Mouse (Mus musculus): ENCODE measurements around the gene Gnai2.

Gene Gnai2

GRCm38 (mm10) chr9:107658096-107658495 is 22.9 kb upstream of the Gnai2 start:
- no peak for DNase-seq (ENCODE audit: low read depth)

DNA sequence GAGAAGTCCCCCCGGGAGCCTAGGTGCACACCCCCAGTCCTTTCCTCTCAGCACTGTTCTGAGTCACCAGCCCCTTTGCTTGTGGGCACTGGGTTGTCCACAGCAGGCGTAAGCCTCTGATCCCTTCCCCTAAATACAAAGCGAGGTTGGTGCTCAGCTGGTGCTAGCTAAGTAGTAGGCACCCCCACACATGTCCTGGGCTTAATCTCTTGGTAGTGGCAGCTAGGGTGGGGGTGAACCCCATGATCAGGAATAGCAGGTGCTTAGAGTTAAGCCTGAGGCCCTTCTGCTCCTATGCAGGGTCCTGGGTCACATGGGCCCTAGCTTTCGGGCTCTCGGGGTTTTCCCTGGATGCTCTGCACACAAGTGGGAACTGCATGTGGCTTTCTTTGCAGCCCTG is 22.0 kb upstream of the Gnai2 start:
- DNase-seq (ENCODE audit: low read depth), result no peak

DNA sequence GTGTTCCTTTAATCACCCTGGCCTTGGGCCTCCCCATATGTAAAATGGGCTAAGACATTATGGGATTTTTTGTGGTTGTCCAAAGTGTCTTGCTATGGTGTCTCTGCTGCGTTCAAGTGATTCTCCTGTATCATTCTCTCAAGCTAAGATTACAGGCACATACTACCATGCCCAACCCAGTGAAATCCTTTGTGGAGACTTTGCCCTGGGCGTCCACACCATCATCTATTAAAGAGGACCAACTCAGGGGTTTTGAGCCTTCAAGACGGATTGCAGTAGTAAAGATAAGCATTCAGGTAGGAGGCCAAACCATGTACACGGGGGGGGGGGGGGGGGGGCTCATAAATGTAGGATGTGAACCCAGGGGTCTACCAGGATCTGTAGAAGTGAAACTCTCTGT is 19.4 kb upstream of the Gnai2 start:
- no peak for DNase-seq (ENCODE audit: low read depth)

GRCm38 (mm10) chr9:107653474-107653873 is 18.3 kb upstream of the Gnai2 start:
- no peak for DNase-seq (ENCODE audit: low read depth)

- DNase-seq (ENCODE audit: low read depth), result no peak
These were observed 15.7 kb upstream of the Gnai2 start for GRCm38 (mm10) chr9:107650708-107651481.

DNA sequence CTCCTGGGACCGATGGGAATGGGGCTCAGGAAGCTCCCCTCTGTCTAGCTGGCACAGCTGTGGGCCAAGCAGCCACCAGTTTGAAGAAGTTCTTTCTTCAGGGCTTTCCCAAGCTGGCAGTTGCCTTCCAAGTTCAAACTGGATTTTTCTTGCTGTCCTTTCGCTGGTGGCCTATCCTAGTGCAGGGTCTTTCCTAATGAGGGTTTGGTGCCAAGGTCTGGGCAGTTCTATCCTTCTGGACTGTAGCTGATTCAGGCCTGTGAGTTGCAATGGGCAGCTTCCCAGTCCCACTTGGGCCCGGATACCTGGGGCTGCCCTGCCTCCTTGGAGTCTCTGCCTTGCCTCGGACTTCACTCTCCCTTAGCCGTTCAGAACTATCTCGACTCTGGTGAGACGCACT is 15.1 kb upstream of the Gnai2 start:
- no peak for DNase-seq (ENCODE audit: low read depth)

DNA sequence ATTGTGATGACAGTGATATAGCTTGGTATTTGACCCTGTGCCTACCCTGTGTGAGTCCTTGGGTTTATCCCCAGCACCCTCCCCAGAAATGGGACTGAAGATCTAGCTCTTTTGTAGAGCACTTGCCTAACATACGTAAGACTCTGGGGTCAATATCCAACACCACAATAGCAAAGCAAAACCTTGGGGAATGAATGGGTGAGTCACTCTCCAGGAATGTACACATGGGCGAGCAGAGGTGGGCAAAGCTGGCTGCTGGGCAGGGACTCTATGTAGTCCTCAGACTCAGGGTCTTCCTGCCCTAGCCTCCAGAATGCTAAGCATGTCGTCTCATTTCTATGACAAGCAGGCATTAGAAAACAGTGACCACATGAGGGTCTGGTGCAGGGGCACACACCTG is 13.6 kb upstream of the Gnai2 start:
- no peak for DNase-seq (ENCODE audit: low read depth)

DNA sequence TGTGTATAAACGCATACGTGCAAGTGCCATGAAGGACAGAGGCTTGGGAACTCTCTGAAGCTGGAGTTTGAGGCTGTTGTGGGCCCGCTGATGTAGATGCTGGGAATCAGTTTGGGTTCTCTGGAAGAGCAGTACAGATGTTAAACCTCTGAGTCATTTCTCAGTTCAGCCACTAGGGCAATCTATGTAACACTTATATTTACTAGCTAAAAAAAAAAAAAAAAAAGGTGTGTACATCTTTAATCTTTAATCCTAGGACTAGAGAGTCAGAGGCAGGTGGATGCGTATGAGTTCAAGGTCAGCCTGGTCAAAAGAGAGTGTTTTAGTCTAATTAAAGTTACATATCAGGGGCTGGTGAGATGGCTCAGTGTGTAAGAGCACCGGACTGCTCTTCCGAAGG is 11.8 kb upstream of the Gnai2 start:
- DNase-seq (ENCODE audit: low read depth), result no peak

GRCm38 (mm10) chr9:107645577-107645976 is 10.4 kb upstream of the Gnai2 start:
- DNase-seq (ENCODE audit: low read depth), result peak; percentile 86

GRCm38 (mm10) chr9:107645153-107645510 is 10.0 kb upstream of the Gnai2 start:
- no peak for DNase-seq (ENCODE audit: low read depth)

DNA sequence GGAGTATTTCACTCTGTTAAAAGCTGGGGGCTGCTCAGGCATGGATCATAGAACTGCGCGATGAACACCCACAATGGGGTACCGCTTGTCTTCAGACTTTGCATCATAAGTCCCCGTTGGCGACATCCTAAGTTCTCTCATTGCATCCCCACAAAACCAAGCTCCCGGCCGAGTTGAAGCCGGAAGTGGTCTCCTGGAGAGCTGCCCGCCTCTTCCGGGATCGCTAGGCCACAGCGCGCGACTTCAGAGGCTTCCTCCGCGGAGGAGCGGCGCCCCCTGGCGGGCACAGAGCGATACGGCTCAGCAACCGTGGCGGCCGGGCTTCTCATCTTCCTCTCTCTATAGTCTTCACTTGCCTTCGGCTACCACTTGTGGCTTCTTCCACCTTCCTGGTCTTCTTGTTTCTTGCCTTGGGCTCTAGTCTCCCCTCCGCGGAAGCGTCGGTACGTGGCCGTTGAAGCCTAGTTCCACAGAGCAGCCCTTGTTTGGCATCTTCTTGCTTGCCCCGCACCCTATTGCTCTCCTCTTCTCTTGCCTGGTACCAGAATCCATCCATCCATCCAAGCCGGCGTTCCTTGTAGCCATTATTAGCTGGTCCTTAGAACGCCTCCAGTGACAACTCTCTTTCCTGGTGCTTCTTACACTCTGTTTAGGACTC is 9.5 kb upstream of the Gnai2 start:
- peak; percentile 85 for DNase-seq (ENCODE audit: low read depth)

DNA sequence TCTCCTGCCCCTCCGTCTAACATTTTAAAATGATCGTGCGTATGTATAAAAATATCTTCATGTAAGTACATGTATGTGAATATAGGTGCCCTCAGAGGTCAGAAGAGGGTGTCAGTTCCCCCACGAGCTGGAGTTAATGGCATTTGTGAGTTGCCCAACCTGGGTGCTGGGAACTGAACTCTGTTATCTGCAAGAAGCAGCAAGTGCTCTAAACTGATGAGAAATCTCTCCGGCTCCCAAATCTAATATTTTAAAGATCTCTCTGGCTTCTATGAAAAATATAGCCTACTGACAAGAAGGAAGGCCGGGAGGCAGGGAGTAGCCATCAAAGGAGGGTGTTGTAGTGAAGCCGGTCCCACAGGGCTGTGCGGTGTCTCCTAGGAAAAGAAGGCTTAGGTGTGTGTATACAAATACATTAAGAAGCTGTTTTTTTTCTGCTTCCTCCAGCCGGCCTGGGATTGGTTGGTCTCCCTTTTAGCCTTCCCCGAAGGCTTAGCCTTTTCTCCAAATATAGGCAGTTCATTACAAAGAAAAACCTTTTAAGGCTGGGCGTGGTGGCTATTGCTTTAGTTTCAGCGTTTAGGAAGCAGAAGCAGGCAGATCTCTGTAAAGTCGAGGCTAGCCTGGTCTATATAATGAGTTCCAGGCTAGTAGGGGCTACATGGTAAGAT is 8.5 kb upstream of the Gnai2 start:
- no peak for DNase-seq (ENCODE audit: low read depth)

GRCm38 (mm10) chr9:107641666-107642065 is 6.5 kb upstream of the Gnai2 start:
- DNase-seq (ENCODE audit: low read depth), result no peak

- peak; percentile 58 for DNase-seq (ENCODE audit: low read depth)
These were observed 5.1 kb upstream of the Gnai2 start for GRCm38 (mm10) chr9:107640257-107640772.

DNA sequence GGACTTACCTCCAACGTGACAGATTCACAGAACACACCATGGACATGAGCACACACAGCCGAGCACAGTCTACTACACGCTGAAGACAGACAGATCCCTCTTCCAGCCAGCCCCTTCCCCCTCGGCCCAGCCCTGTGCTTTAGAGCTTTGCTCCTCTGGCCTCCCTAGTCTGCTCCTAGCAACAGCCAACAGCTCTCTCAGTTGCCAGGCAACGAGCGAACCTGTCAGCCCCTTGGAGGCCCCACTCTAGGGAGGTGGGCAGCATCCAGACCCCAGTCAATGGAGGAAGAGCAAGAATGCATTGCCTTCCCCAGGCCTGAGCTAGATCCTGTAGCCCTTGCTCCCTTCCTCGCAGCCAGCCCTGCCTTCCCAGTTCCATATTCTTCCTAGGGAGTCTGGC is 1.9 kb upstream of the Gnai2 start:
- no peak for DNase-seq (ENCODE audit: low read depth)

DNA sequence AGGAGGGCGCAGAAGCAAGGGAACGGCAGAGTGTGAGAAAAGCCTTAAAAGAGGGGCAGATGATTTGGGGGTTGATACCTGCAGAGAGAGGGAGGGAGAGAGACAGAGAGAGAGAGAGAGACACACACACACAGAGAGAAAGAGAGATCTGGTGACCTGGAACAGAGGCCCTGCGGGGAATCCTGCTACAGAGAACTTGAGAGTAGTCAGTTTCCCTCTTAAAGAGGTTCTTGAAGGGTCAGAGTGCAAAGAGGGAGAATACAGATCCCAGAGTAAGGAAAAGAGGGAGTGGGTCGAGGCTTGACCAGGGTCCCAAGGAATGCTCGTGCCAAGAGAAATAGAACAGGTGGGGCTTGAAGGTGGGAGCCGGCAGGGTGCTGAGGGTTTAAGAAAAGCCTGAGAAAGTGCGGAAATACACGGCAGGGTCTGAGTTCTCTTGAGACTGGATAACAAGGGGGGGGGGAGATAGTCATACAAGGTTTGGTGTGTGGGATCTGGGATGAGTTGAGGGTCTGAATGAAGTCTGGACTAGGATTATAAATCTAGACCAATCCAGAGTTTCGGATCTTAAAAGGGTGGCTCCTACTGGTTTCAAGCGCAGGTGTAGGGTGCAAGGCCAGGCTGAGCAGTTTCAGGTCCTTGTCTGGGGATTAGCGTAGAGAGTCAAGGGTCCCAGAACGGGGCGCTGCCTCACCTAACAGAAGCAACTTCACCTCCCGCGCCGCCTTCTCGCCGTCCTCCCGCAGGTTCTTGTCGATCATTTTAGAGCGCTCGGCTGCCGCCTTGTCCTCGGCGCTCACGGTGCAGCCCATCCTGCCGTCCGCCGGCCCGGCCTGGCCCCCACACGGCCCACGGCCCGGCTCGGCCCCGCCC is 525 bp downstream of the Gnai2 start:
- no peak for DNase-seq (ENCODE audit: low read depth)

DNA sequence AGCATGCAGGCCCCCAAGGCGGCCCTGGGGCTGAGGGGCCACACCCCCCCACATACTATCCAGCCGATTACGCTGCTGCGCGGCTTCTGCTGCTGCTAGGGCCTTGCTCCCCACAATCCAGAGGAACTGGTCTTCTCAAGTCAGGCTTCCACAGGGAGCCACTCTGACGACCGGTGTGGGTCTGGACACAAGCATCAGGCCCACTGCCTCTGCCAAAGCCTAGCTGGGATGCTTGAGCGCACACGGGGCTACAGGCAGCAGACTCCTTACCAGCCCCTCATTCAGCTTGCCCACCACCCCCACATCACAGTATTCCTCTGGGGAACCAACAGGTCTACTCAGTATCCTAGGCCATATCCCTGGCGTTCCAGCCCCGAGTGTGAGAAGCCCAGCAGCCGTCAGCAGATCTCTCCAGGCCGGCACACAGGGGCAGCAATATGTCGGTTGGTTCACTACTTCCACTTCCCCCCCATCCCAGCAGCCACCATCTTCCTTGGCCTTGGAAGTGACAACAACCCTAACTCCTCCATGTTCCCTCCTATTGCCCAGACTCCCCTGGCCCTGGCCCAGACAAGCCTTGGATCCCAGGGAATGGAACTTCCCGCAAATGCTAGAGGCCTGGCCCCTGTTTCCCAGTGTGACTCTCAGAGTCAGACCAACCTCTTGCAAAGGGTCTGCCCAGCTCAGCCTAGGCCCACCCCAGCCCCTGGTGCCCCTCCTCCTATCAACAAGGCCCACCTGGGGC is 1.3 kb downstream of the Gnai2 start:
- DNase-seq (ENCODE audit: low read depth), result no peak

DNA sequence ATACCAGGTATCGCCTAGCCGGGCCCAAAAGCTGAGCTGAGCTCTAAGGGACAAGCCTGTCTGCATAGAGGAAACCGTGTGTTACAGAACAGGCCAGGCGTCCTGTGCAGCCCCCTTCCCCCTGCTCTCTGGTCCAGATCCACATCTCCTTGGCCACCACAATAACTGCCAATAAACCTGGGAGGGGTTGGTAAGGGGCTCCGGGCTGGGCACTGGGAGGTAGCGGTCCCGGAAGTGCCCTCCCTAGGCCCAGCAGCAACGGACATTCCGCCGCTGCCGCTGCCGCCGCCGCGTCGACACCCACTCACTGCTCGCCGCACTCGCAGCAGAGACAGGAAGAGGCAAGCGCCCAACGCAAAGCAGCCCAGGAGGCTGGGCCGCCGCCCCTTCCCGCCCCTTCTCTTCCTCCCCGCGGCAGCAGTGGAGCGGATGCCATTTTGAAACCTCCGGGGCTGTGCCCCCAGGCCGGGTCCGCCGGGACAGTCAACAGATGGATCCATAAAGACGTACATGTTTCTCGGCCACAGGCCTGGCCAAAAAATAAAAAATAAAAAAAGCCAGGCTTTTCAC is 2.0 kb downstream of the Gnai2 start:
- DNase-seq (ENCODE audit: low read depth), result peak; percentile 74

GRCm38 (mm10) chr9:107632478-107632877 is 2.7 kb downstream of the Gnai2 start:
- no peak for DNase-seq (ENCODE audit: low read depth)

DNA sequence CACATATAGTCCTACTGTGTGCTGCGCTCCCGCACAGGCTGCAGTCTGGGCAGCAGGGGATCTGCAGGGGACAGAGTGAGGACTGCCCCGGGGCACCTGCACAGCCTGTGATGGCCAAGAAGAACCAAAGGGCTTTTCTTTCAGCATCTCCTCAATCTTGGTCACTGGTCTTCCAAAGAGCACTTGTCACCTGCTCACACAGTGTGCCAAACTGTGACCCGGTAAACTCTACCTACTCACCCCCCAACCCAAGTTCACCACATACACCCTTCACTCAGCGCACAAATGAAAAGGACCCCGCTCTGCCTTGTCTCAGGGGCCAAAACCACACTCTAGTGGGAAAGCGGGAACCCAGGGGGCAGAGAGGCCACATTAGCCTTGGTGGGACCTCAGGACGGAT is 3.3 kb downstream of the Gnai2 start:
- no peak for DNase-seq (ENCODE audit: low read depth)

GRCm38 (mm10) chr9:107631311-107631826 is 3.8 kb downstream of the Gnai2 start:
- DNase-seq (ENCODE audit: low read depth), result no peak

Measured in c-Kit-positive CD71-negative TER-119-negative erythroid progenitor cells, embryonic 14.5 days (primary cell).